Mouse (Mus musculus): ENCODE measurements around the gene Mov10l1. TPM values are rescaled to one million over a fixed set of nuclear protein-coding genes. Genes with fewer than 3 reads are reported as not detected.
A peak's percentile ranks its signal among the peaks of the same experiment; 100 is the strongest.

Gene Mov10l1
- polyA plus RNA-seq, 1 experiment from 2014 or later, result not detected

- ATAC-seq (ENCODE audit: low FRiP score) (no peak), DNase-seq (ENCODE audit: low spot score) (no peak)
- Histone ChIP-seq H3K4me3 (ENCODE audit: low read depth, low read length) (no peak overlapping the region), H3K27ac (ENCODE audit: low read depth, low read length) (no peak overlapping the region), H3K4me2 (replicated peaks; ENCODE audit: low read depth, low read length) (no peak overlapping the region), H3K27me3 (ENCODE audit: control insufficient read depth, insufficient read depth, low read length) (peaks cover 23% of the 10 kb centered on the region), H3K9me3 (ENCODE audit: control insufficient read depth, low read length) (no peaks in the 10 kb centered on the region), H3K9ac (ENCODE audit: low read depth, low read length) (no peak overlapping the region), H3K4me1 (replicated peaks; ENCODE audit: control insufficient read depth, insufficient read depth, low read length) (no peaks in the 10 kb centered on the region), H3K36me3 (ENCODE audit: control insufficient read depth, insufficient read depth, low read length) (no peaks in the 10 kb centered on the region)
- WGBS, result 89% methylated on average over 5 of the region's 5 CpGs
Observed at GRCm38 (mm10) chr15:89062518-89062910, 79.8 kb downstream of the Mov10l1 start.

GRCm38 (mm10) chr15:89063001-89063400 is 80.3 kb downstream of the Mov10l1 start:
- no peaks in the 10 kb centered on the region for H3K9me3 ChIP-seq (ENCODE audit: control insufficient read depth, low read length)
- H3K36me3 ChIP-seq (ENCODE audit: control insufficient read depth, insufficient read depth, low read length), result no peaks in the 10 kb centered on the region
- WGBS, result 83% methylated on average over 7 of the region's 7 CpGs
- H3K4me1 ChIP-seq (replicated peaks; ENCODE audit: control insufficient read depth, insufficient read depth, low read length), result no peaks in the 10 kb centered on the region
- no peak overlapping the region for H3K4me3 ChIP-seq (ENCODE audit: low read depth, low read length)
- no peak overlapping the region for H3K4me2 ChIP-seq (replicated peaks; ENCODE audit: low read depth, low read length)
- DNase-seq (ENCODE audit: low spot score) (no peak), ATAC-seq (ENCODE audit: low FRiP score) (no peak)
- no peak overlapping the region for H3K9ac ChIP-seq (ENCODE audit: low read depth, low read length)
- no peak overlapping the region for H3K27ac ChIP-seq (ENCODE audit: low read depth, low read length)
- peaks cover 27% of the 10 kb centered on the region for H3K27me3 ChIP-seq (ENCODE audit: control insufficient read depth, insufficient read depth, low read length)

GRCm38 (mm10) chr15:89063536-89063935 is 80.8 kb downstream of the Mov10l1 start:
- DNase-seq (ENCODE audit: low spot score), result no peak
- ATAC-seq (ENCODE audit: low FRiP score), result no peak
- WGBS, result 81% methylated on average over 6 of the region's 6 CpGs
- Histone ChIP-seq H3K9ac (ENCODE audit: low read depth, low read length) (no peak overlapping the region), H3K27me3 (ENCODE audit: control insufficient read depth, insufficient read depth, low read length) (peaks cover 27% of the 10 kb centered on the region), H3K4me1 (replicated peaks; ENCODE audit: control insufficient read depth, insufficient read depth, low read length) (no peaks in the 10 kb centered on the region), H3K9me3 (ENCODE audit: control insufficient read depth, low read length) (no peaks in the 10 kb centered on the region), H3K27ac (ENCODE audit: low read depth, low read length) (no peak overlapping the region), H3K4me2 (replicated peaks; ENCODE audit: low read depth, low read length) (no peak overlapping the region), H3K36me3 (ENCODE audit: control insufficient read depth, insufficient read depth, low read length) (no peaks in the 10 kb centered on the region), H3K4me3 (ENCODE audit: low read depth, low read length) (no peak overlapping the region)

- ATAC-seq (ENCODE audit: low FRiP score) (no peak), DNase-seq (ENCODE audit: low spot score) (no peak)
- H3K4me3 ChIP-seq (ENCODE audit: low read depth, low read length), result no peak overlapping the region
- H3K36me3 ChIP-seq (ENCODE audit: control insufficient read depth, insufficient read depth, low read length), result no peaks in the 10 kb centered on the region
- no peaks in the 10 kb centered on the region for H3K4me1 ChIP-seq (replicated peaks; ENCODE audit: control insufficient read depth, insufficient read depth, low read length)
- peaks cover 31% of the 10 kb centered on the region for H3K27me3 ChIP-seq (ENCODE audit: control insufficient read depth, insufficient read depth, low read length)
- H3K9me3 ChIP-seq (ENCODE audit: control insufficient read depth, low read length), result no peaks in the 10 kb centered on the region
- H3K4me2 ChIP-seq (replicated peaks; ENCODE audit: low read depth, low read length), result no peak overlapping the region
- H3K9ac ChIP-seq (ENCODE audit: low read depth, low read length), result no peak overlapping the region
- H3K27ac ChIP-seq (ENCODE audit: low read depth, low read length), result no peak overlapping the region
- WGBS, result 91% methylated on average over 5 of the region's 5 CpGs
Observed at GRCm38 (mm10) chr15:89064891-89065290, 82.2 kb downstream of the Mov10l1 start.

- peaks cover 31% of the 10 kb centered on the region for H3K27me3 ChIP-seq (ENCODE audit: control insufficient read depth, insufficient read depth, low read length)
Observed at GRCm38 (mm10) chr15:89067609-89068008, 84.9 kb downstream of the Mov10l1 start.

GRCm38 (mm10) chr15:89068226-89068625 is 85.5 kb downstream of the Mov10l1 start:
- WGBS, result 33% methylated on average over 26 of the region's 26 CpGs
- H3K9ac ChIP-seq (ENCODE audit: low read depth, low read length), result no peak overlapping the region
- H3K36me3 ChIP-seq (ENCODE audit: control insufficient read depth, insufficient read depth, low read length), result no peaks in the 10 kb centered on the region

More at GRCm38 (mm10) chr15:89067609-89068008, 84.9 kb downstream of the Mov10l1 start:
- DNase-seq (ENCODE audit: low spot score) (peak; percentile 15), ATAC-seq (ENCODE audit: low FRiP score) (no peak)
- Histone ChIP-seq H3K27ac (ENCODE audit: low read depth, low read length) (no peak overlapping the region), H3K9ac (ENCODE audit: low read depth, low read length) (no peak overlapping the region), H3K4me1 (replicated peaks; ENCODE audit: control insufficient read depth, insufficient read depth, low read length) (no peaks in the 10 kb centered on the region), H3K4me3 (ENCODE audit: low read depth, low read length) (0 out of 2 replicates have a peak overlapping the region, but pooled peaks have one; percentile 12), H3K9me3 (ENCODE audit: control insufficient read depth, low read length) (no peaks in the 10 kb centered on the region), H3K4me2 (replicated peaks; ENCODE audit: low read depth, low read length) (no peak overlapping the region), H3K36me3 (ENCODE audit: control insufficient read depth, insufficient read depth, low read length) (no peaks in the 10 kb centered on the region)
- 32% methylated on average over 35 of the region's 35 CpGs for WGBS

GRCm38 (mm10) chr15:89069336-89069840 is 86.7 kb downstream of the Mov10l1 start:
- Histone ChIP-seq H3K27me3 (ENCODE audit: control insufficient read depth, insufficient read depth, low read length) (peaks cover 31% of the 10 kb centered on the region), H3K4me2 (replicated peaks; ENCODE audit: low read depth, low read length) (no peak overlapping the region), H3K9me3 (ENCODE audit: control insufficient read depth, low read length) (no peaks in the 10 kb centered on the region), H3K4me1 (replicated peaks; ENCODE audit: control insufficient read depth, insufficient read depth, low read length) (no peaks in the 10 kb centered on the region), H3K4me3 (ENCODE audit: low read depth, low read length) (no peak overlapping the region), H3K27ac (ENCODE audit: low read depth, low read length) (no peak overlapping the region), H3K36me3 (ENCODE audit: control insufficient read depth, insufficient read depth, low read length) (no peaks in the 10 kb centered on the region), H3K9ac (ENCODE audit: low read depth, low read length) (no peak overlapping the region)
- 73% methylated on average over 19 of the region's 19 CpGs for WGBS
- ATAC-seq (ENCODE audit: low FRiP score), result no peak
- DNase-seq (ENCODE audit: low spot score), result no peak

More at GRCm38 (mm10) chr15:89068226-89068625, 85.5 kb downstream of the Mov10l1 start:
- Histone ChIP-seq H3K4me2 (replicated peaks; ENCODE audit: low read depth, low read length) (no peak overlapping the region), H3K27me3 (ENCODE audit: control insufficient read depth, insufficient read depth, low read length) (peaks cover 31% of the 10 kb centered on the region), H3K4me3 (ENCODE audit: low read depth, low read length) (0 out of 2 replicates have a peak overlapping the region, but pooled peaks have one; percentile 12), H3K27ac (ENCODE audit: low read depth, low read length) (no peak overlapping the region), H3K9me3 (ENCODE audit: control insufficient read depth, low read length) (no peaks in the 10 kb centered on the region), H3K4me1 (replicated peaks; ENCODE audit: control insufficient read depth, insufficient read depth, low read length) (no peaks in the 10 kb centered on the region)
- no peak for DNase-seq (ENCODE audit: low spot score)
- no peak for ATAC-seq (ENCODE audit: low FRiP score)

- 76% methylated on average over 24 of the region's 24 CpGs for WGBS
- H3K4me2 ChIP-seq (replicated peaks; ENCODE audit: low read depth, low read length), result no peak overlapping the region
- H3K27ac ChIP-seq (ENCODE audit: low read depth, low read length), result no peak overlapping the region
- H3K9me3 ChIP-seq (ENCODE audit: control insufficient read depth, low read length), result no peaks in the 10 kb centered on the region
- no peak for DNase-seq (ENCODE audit: low spot score)
- H3K9ac ChIP-seq (ENCODE audit: low read depth, low read length), result no peak overlapping the region
- peaks cover 31% of the 10 kb centered on the region for H3K27me3 ChIP-seq (ENCODE audit: control insufficient read depth, insufficient read depth, low read length)
- peaks cover 8% of the 10 kb centered on the region for H3K4me1 ChIP-seq (replicated peaks; ENCODE audit: control insufficient read depth, insufficient read depth, low read length)
- no peak for ATAC-seq (ENCODE audit: low FRiP score)
- H3K36me3 ChIP-seq (ENCODE audit: control insufficient read depth, insufficient read depth, low read length), result no peaks in the 10 kb centered on the region
- no peak overlapping the region for H3K4me3 ChIP-seq (ENCODE audit: low read depth, low read length)
Observed at GRCm38 (mm10) chr15:89070606-89071005, 87.9 kb downstream of the Mov10l1 start.

GRCm38 (mm10) chr15:89073993-89074603 is 91.4 kb downstream of the Mov10l1 start:
- ATAC-seq (ENCODE audit: low FRiP score) (no peak), DNase-seq (ENCODE audit: low spot score) (no peak)
- H3K4me1 ChIP-seq (replicated peaks; ENCODE audit: control insufficient read depth, insufficient read depth, low read length), result peaks cover 16% of the 10 kb centered on the region
- no peak overlapping the region for H3K4me3 ChIP-seq (ENCODE audit: low read depth, low read length)
- WGBS, result 89% methylated on average over 10 of the region's 10 CpGs
- H3K36me3 ChIP-seq (ENCODE audit: control insufficient read depth, insufficient read depth, low read length), result no peaks in the 10 kb centered on the region
- H3K4me2 ChIP-seq (replicated peaks; ENCODE audit: low read depth, low read length), result no peak overlapping the region
- no peak overlapping the region for H3K27ac ChIP-seq (ENCODE audit: low read depth, low read length)
- no peaks in the 10 kb centered on the region for H3K9me3 ChIP-seq (ENCODE audit: control insufficient read depth, low read length)
- no peak overlapping the region for H3K9ac ChIP-seq (ENCODE audit: low read depth, low read length)
- peaks cover 5% of the 10 kb centered on the region for H3K27me3 ChIP-seq (ENCODE audit: control insufficient read depth, insufficient read depth, low read length)
